Comparison of ENCODE assay signal across 16 mouse cellular contexts in genomic region chr9:21455103-21455770, GRCm38 (mm10). TPM values are rescaled to one million over a fixed set of nuclear protein-coding genes. Genes with fewer than 3 reads are reported as not detected.
DNase-seq lines count a peak whose midpoint lies in the region; ATAC-seq and TF ChIP-seq lines count a peak whose summit lies in the region.
"Had no signal": no experiment of that assay in that cellular context is flagged by ENCODE, and none has a peak within 500 bp of the region (broad histone marks: within the 10 kb centered on the region; RNA-seq: fewer than 3 reads in every experiment).

No protein-coding gene starts in this region.

- TF ChIP-seq EP300 in stomach, postnatal 0 days (optimal IDR thresholded peaks at IDR 0.05), result no peak

- no peaks in the 10 kb centered on the region for H3K9me3 ChIP-seq in intestine, embryonic 15.5 days
- no peaks in the 10 kb centered on the region for H3K9me3 ChIP-seq in intestine, embryonic 16.5 days (ENCODE audit: control insufficient read depth, low read length)
- H3K9me3 ChIP-seq in midbrain, embryonic 16.5 days (replicated peaks; ENCODE audit: control insufficient read depth, low read length, poor library complexity, severe bottlenecking), result no peaks in the 10 kb centered on the region
- H3K9me3 ChIP-seq in midbrain, embryonic 11.5 days (ENCODE audit: control insufficient read depth, low read length), result no peaks in the 10 kb centered on the region
- H3K9me3 ChIP-seq in stomach, postnatal 0 days (ENCODE audit: control insufficient read depth, low read length), result no peaks in the 10 kb centered on the region
- H3K9me3 ChIP-seq in hindbrain, postnatal 0 days (ENCODE audit: low read length), result no peaks in the 10 kb centered on the region
- H3K9me3 ChIP-seq: embryonic facial prominence, embryonic 13.5 days; hindbrain, embryonic 12.5 days; midbrain, embryonic 12.5 days had no signal

- no peak overlapping the region for H3K4me2 ChIP-seq in intestine, embryonic 15.5 days (replicated peaks)
- no peak overlapping the region for H3K4me2 ChIP-seq in intestine, embryonic 16.5 days (ENCODE audit: low read depth, low read length)
- H3K4me2 ChIP-seq in midbrain, embryonic 16.5 days (ENCODE audit: low read length), result no peak overlapping the region
- no peak overlapping the region for H3K4me2 ChIP-seq in midbrain, embryonic 11.5 days
- no peak overlapping the region for H3K4me2 ChIP-seq in stomach, postnatal 0 days (replicated peaks; ENCODE audit: low read depth)
- no peak overlapping the region for H3K4me2 ChIP-seq in hindbrain, postnatal 0 days (ENCODE audit: low read depth, low read length)
- H3K4me2 ChIP-seq: embryonic facial prominence, embryonic 13.5 days; hindbrain, embryonic 12.5 days; midbrain, embryonic 12.5 days had no signal

- H3K27me3 ChIP-seq in intestine, embryonic 15.5 days (replicated peaks), result no peaks in the 10 kb centered on the region
- no peaks in the 10 kb centered on the region for H3K27me3 ChIP-seq in intestine, embryonic 16.5 days (replicated peaks; ENCODE audit: control insufficient read depth, insufficient read depth, low read length)
- H3K27me3 ChIP-seq in midbrain, embryonic 16.5 days (ENCODE audit: control insufficient read depth, insufficient read depth, low read depth, low read length), result no peaks in the 10 kb centered on the region
- no peaks in the 10 kb centered on the region for H3K27me3 ChIP-seq in midbrain, embryonic 11.5 days (ENCODE audit: control insufficient read depth, insufficient read depth, low read length)
- H3K27me3 ChIP-seq in stomach, postnatal 0 days (ENCODE audit: control insufficient read depth, insufficient read depth, low read length), result no peaks in the 10 kb centered on the region
- H3K27me3 ChIP-seq in hindbrain, postnatal 0 days (ENCODE audit: insufficient read depth, low read length), result no peaks in the 10 kb centered on the region
- H3K27me3 ChIP-seq: embryonic facial prominence, embryonic 13.5 days; hindbrain, embryonic 12.5 days; midbrain, embryonic 12.5 days had no signal

- 0 out of 2 replicates have a peak, but pooled peaks have one; percentile 38 for ATAC-seq in intestine, embryonic 15.5 days
- no peak for ATAC-seq in intestine, embryonic 16.5 days
- ATAC-seq in midbrain, embryonic 16.5 days, result no peak
- ATAC-seq in midbrain, embryonic 11.5 days (ENCODE audit: low FRiP score), result no peak
- peak; percentile 50 for ATAC-seq in activated CD4-positive, CD25-positive, alpha-beta regulatory T cell, adult 4 months
- ATAC-seq in stomach, postnatal 0 days (ENCODE audit: low FRiP score, low TSS enrichment), result no peak
- ATAC-seq in hindbrain, postnatal 0 days, result no peak

- no peak overlapping the region for H3K27ac ChIP-seq in intestine, embryonic 15.5 days
- no peak overlapping the region for H3K27ac ChIP-seq in intestine, embryonic 16.5 days (ENCODE audit: low read length)
- H3K27ac ChIP-seq in midbrain, embryonic 16.5 days (ENCODE audit: low read length), result 0 out of 2 replicates have a peak overlapping the region, but pooled peaks have one; percentile 22
- H3K27ac ChIP-seq in midbrain, embryonic 11.5 days (ENCODE audit: low read depth, low read length), result no peak overlapping the region
- 0 out of 2 replicates have a peak overlapping the region, but pooled peaks have one; percentile 53 for H3K27ac ChIP-seq in stomach, postnatal 0 days (replicated peaks)
- no peak overlapping the region for H3K27ac ChIP-seq in hindbrain, postnatal 0 days
- H3K27ac ChIP-seq: embryonic facial prominence, embryonic 13.5 days; hindbrain, embryonic 12.5 days; liver, embryonic 14.5 days; midbrain, embryonic 12.5 days had no signal

- 0 out of 2 replicates have a peak, but pooled peaks cover 6% of the 10 kb centered on the region for H3K36me3 ChIP-seq in intestine, embryonic 15.5 days
- no peaks in the 10 kb centered on the region; the same call in none of the 2 replicates for H3K36me3 ChIP-seq in intestine, embryonic 16.5 days (ENCODE audit: control insufficient read depth, insufficient read depth, low read length)
- H3K36me3 ChIP-seq in midbrain, embryonic 16.5 days (ENCODE audit: control insufficient read depth, insufficient read depth, low read length), result peaks cover 6% of the 10 kb centered on the region; the same call in 1 of the 2 replicates
- H3K36me3 ChIP-seq in midbrain, embryonic 11.5 days (ENCODE audit: control insufficient read depth, insufficient read depth, low read length), result no peaks in the 10 kb centered on the region
- H3K36me3 ChIP-seq in stomach, postnatal 0 days (ENCODE audit: control insufficient read depth, insufficient read depth, low read length), result 0 out of 2 replicates have a peak, but pooled peaks cover 3% of the 10 kb centered on the region
- no peaks in the 10 kb centered on the region for H3K36me3 ChIP-seq in hindbrain, postnatal 0 days (ENCODE audit: insufficient read depth, low read length)

- no peak for TF ChIP-seq CTCF in stomach, postnatal 0 days (IDR thresholded peaks at IDR 0.05; ENCODE audit: low read depth)
- TF ChIP-seq CTCF in hindbrain, postnatal 0 days (IDR thresholded peaks at IDR 0.05; ENCODE audit: low read depth), result no peak

- H3K9ac ChIP-seq in intestine, embryonic 15.5 days, result no peak overlapping the region
- H3K9ac ChIP-seq in intestine, embryonic 16.5 days (ENCODE audit: low read depth, low read length), result no peak overlapping the region
- H3K9ac ChIP-seq in midbrain, embryonic 16.5 days (ENCODE audit: low read depth, low read length), result no peak overlapping the region
- no peak overlapping the region for H3K9ac ChIP-seq in midbrain, embryonic 11.5 days (ENCODE audit: low read length)
- no peak overlapping the region for H3K9ac ChIP-seq in stomach, postnatal 0 days (ENCODE audit: low read length)
- H3K9ac ChIP-seq in hindbrain, postnatal 0 days (replicated peaks; ENCODE audit: low read length), result no peak overlapping the region
- H3K9ac ChIP-seq: embryonic facial prominence, embryonic 13.5 days; hindbrain, embryonic 12.5 days; liver, embryonic 14.5 days; midbrain, embryonic 12.5 days had no signal

- H3K4me3 ChIP-seq in intestine, embryonic 15.5 days (replicated peaks), result no peak overlapping the region
- no peak overlapping the region for H3K4me3 ChIP-seq in intestine, embryonic 16.5 days (ENCODE audit: low read length)
- no peak overlapping the region for H3K4me3 ChIP-seq in midbrain, embryonic 16.5 days (ENCODE audit: low read depth, low read length)
- no peak overlapping the region for H3K4me3 ChIP-seq in midbrain, embryonic 11.5 days (ENCODE audit: low read depth, low read length)
- H3K4me3 ChIP-seq in stomach, postnatal 0 days (ENCODE audit: low read depth, low read length), result no peak overlapping the region
- no peak overlapping the region for H3K4me3 ChIP-seq in hindbrain, postnatal 0 days (ENCODE audit: low read length)
- H3K4me3 ChIP-seq: embryonic facial prominence, embryonic 13.5 days; hindbrain, embryonic 12.5 days; midbrain, embryonic 12.5 days had no signal

- peaks cover 14% of the 10 kb centered on the region for H3K4me1 ChIP-seq in intestine, embryonic 15.5 days (replicated peaks)
- peaks cover 15% of the 10 kb centered on the region for H3K4me1 ChIP-seq in intestine, embryonic 16.5 days (ENCODE audit: control insufficient read depth, insufficient read depth, low read length)
- no peaks in the 10 kb centered on the region; the same call in 1 of the 2 replicates for H3K4me1 ChIP-seq in midbrain, embryonic 16.5 days (ENCODE audit: control insufficient read depth, insufficient read depth, low read length)
- H3K4me1 ChIP-seq in midbrain, embryonic 11.5 days (ENCODE audit: control insufficient read depth, insufficient read depth, low read length), result no peaks in the 10 kb centered on the region
- peaks cover 6% of the 10 kb centered on the region for H3K4me1 ChIP-seq in stomach, postnatal 0 days (replicated peaks; ENCODE audit: control insufficient read depth, insufficient read depth)
- H3K4me1 ChIP-seq in hindbrain, postnatal 0 days (ENCODE audit: insufficient read depth, low read length), result no peaks in the 10 kb centered on the region; the same call in 1 of the 2 replicates
- H3K4me1 ChIP-seq: hindbrain, embryonic 12.5 days; midbrain, embryonic 12.5 days had no signal

- 46% methylated on average over 4 of the region's 4 CpGs for WGBS in intestine, embryonic 15.5 days
- WGBS in intestine, embryonic 16.5 days, result 54% methylated on average over 4 of the region's 4 CpGs
- WGBS in midbrain, embryonic 16.5 days, result 59% methylated on average over 4 of the region's 4 CpGs
- 69% methylated on average over 4 of the region's 4 CpGs for WGBS in midbrain, embryonic 11.5 days
- WGBS in stomach, postnatal 0 days, result 41% methylated on average over 4 of the region's 4 CpGs
- 64% methylated on average over 4 of the region's 4 CpGs for WGBS in hindbrain, postnatal 0 days

- no peak for DNase-seq in midbrain, embryonic 11.5 days (ENCODE audit: low spot score, missing footprints)
- DNase-seq in stomach, postnatal 0 days (ENCODE audit: low spot score), result no peak
- no peak for DNase-seq in hindbrain, postnatal 0 days (ENCODE audit: low spot score)
- DNase-seq in thymus, postnatal 25 days, result no peak
- DNase-seq: B cell, adult 2 months; cerebellum, adult 8-10 months; heart, adult 18-20 months; spleen, adult 18-20 months had no signal

RNA-seq across cellular contexts. Expression of gene Dnm2, which starts 30.5 kb away (rescaled TPM):
- 70.6 and 75.7 TPM in 2 replicates for polyA plus RNA-seq in intestine, embryonic 15.5 days (2015; fragmentation: Nextera tagmentation; extraction: Ambion mirVana)
- polyA plus RNA-seq in intestine, embryonic 16.5 days (2015; fragmentation: Nextera tagmentation; extraction: Ambion mirVana), result 77.7 and 82.5 TPM in 2 replicates
- polyA plus RNA-seq in midbrain, embryonic 16.5 days (2015; fragmentation: Nextera tagmentation; extraction: Ambion mirVana), result 63.2 and 64.5 TPM in 2 replicates
- 55.0 and 60.6 TPM in 2 replicates for polyA plus RNA-seq in midbrain, embryonic 11.5 days (2014; fragmentation: Nextera tagmentation; extraction: Ambion mirVana)
- polyA plus RNA-seq in activated CD4-positive, CD25-positive, alpha-beta regulatory T cell, adult 4 months (2017; shearing (Covaris generic)), result 100 to 1,000 TPM; 100 to 114 TPM
- 76.0 and 78.4 TPM in 2 replicates for polyA plus RNA-seq in stomach, postnatal 0 days (2015; fragmentation: Nextera tagmentation; extraction: Ambion mirVana)
- total RNA-seq in hindbrain, postnatal 0 days (2014; rRNA removed), result 75.3 and 80.4 TPM in 2 replicates
- polyA plus RNA-seq in hindbrain, postnatal 0 days (2015; fragmentation: Nextera tagmentation; extraction: Ambion mirVana), result 53.5 and 58.6 TPM in 2 replicates

RNA-seq across cellular contexts. Expression of gene Qtrt1, which starts 43.6 kb away (rescaled TPM):
- polyA plus RNA-seq in intestine, embryonic 15.5 days (2015; fragmentation: Nextera tagmentation; extraction: Ambion mirVana), result 57.0 and 60.5 TPM in 2 replicates
- 51.1 and 60.3 TPM in 2 replicates for polyA plus RNA-seq in intestine, embryonic 16.5 days (2015; fragmentation: Nextera tagmentation; extraction: Ambion mirVana)
- 51.9 and 54.0 TPM in 2 replicates for polyA plus RNA-seq in midbrain, embryonic 16.5 days (2015; fragmentation: Nextera tagmentation; extraction: Ambion mirVana)
- polyA plus RNA-seq in midbrain, embryonic 11.5 days (2014; fragmentation: Nextera tagmentation; extraction: Ambion mirVana), result 46.2 and 46.8 TPM in 2 replicates
- 10 to 100 TPM; 34.0 to 38.8 TPM for polyA plus RNA-seq in activated CD4-positive, CD25-positive, alpha-beta regulatory T cell, adult 4 months (2017; shearing (Covaris generic))
- 27.9 and 30.8 TPM in 2 replicates for polyA plus RNA-seq in stomach, postnatal 0 days (2015; fragmentation: Nextera tagmentation; extraction: Ambion mirVana)
- 37.1 and 46.7 TPM in 2 replicates for total RNA-seq in hindbrain, postnatal 0 days (2014; rRNA removed)
- 38.6 and 44.5 TPM in 2 replicates for polyA plus RNA-seq in hindbrain, postnatal 0 days (2015; fragmentation: Nextera tagmentation; extraction: Ambion mirVana)

RNA-seq across cellular contexts. Expression of gene Tmed1, which starts 54.8 kb away (rescaled TPM):
- polyA plus RNA-seq in intestine, embryonic 15.5 days (2015; fragmentation: Nextera tagmentation; extraction: Ambion mirVana), result 77.7 and 84.5 TPM in 2 replicates
- 72.6 and 79.7 TPM in 2 replicates for polyA plus RNA-seq in intestine, embryonic 16.5 days (2015; fragmentation: Nextera tagmentation; extraction: Ambion mirVana)
- polyA plus RNA-seq in midbrain, embryonic 16.5 days (2015; fragmentation: Nextera tagmentation; extraction: Ambion mirVana), result 54.5 and 55.2 TPM in 2 replicates
- polyA plus RNA-seq in midbrain, embryonic 11.5 days (2014; fragmentation: Nextera tagmentation; extraction: Ambion mirVana), result 64.5 and 68.0 TPM in 2 replicates
- polyA plus RNA-seq in activated CD4-positive, CD25-positive, alpha-beta regulatory T cell, adult 4 months (2017; shearing (Covaris generic)), result 1 to 10 TPM; 2.7 to 3.1 TPM
- polyA plus RNA-seq in stomach, postnatal 0 days (2015; fragmentation: Nextera tagmentation; extraction: Ambion mirVana), result 40.7 and 41.0 TPM in 2 replicates
- 50.2 and 61.3 TPM in 2 replicates for total RNA-seq in hindbrain, postnatal 0 days (2014; rRNA removed)
- polyA plus RNA-seq in hindbrain, postnatal 0 days (2015; fragmentation: Nextera tagmentation; extraction: Ambion mirVana), result 59.2 and 65.8 TPM in 2 replicates

Comparison
In these comparisons a context has a peak if more than half of its experiments do, and no peak if none do; other contexts are left out.
1. ATAC-seq: peak in intestine, embryonic 15.5 days (single experiment) and activated CD4-positive, CD25-positive, alpha-beta regulatory T cell, adult 4 months (single experiment); none in intestine, embryonic 16.5 days (single experiment), midbrain, embryonic 16.5 days (single experiment), midbrain, embryonic 11.5 days (single experiment), stomach, postnatal 0 days (single experiment) and hindbrain, postnatal 0 days (single experiment).
2. H3K27ac ChIP-seq: peak in midbrain, embryonic 16.5 days (single experiment) and stomach, postnatal 0 days (single experiment); none in intestine, embryonic 15.5 days (single experiment), intestine, embryonic 16.5 days (single experiment), midbrain, embryonic 11.5 days (single experiment) and hindbrain, postnatal 0 days (single experiment).
3. RNA of gene Tmed1, which starts 54.8 kb away (polyA plus RNA-seq): 72.6 to 79.7 TPM in intestine, embryonic 16.5 days, 77.7 to 84.5 TPM in intestine, embryonic 15.5 days, 64.5 to 68.0 TPM in midbrain, embryonic 11.5 days, 59.2 to 65.8 TPM in hindbrain, postnatal 0 days, 54.5 to 55.2 TPM in midbrain, embryonic 16.5 days and 40.7 to 41.0 TPM in stomach, postnatal 0 days; 2.7 to 3.1 TPM in activated CD4-positive, CD25-positive, alpha-beta regulatory T cell, adult 4 months; every median in the first group is over 10 times any median in the second.